Mouse (Mus musculus) G1E (cell line): ENCODE results near the gene Asic4.

Experiments used
- CTCF ChIP-seq: IDR thresholded peaks from 2 replicates; pipeline ENCODE4 v1.5.1; 2012; ENCODE audit warnings: low read depth, low read length, inconsistent platforms, mixed read lengths
- GATA1 ChIP-seq: IDR thresholded peaks from 2 replicates; pipeline ENCODE4 v1.6.1; 2012; ENCODE audit warnings: borderline replicate concordance, low read length, inconsistent platforms, mixed read lengths
- GATA2 ChIP-seq: IDR thresholded peaks from 2 replicates; pipeline ENCODE4 v1.6.1; 2012; ENCODE audit warnings: low read depth, low read length, inconsistent platforms, borderline replicate concordance
- POLR2AphosphoS5 ChIP-seq: IDR thresholded peaks from 2 replicates; pipeline ENCODE4 v1.6.1; 2012; ENCODE audit warnings: low read depth, low read length, inconsistent platforms; ENCODE audit not compliant: insufficient replicate concordance

DNA sequence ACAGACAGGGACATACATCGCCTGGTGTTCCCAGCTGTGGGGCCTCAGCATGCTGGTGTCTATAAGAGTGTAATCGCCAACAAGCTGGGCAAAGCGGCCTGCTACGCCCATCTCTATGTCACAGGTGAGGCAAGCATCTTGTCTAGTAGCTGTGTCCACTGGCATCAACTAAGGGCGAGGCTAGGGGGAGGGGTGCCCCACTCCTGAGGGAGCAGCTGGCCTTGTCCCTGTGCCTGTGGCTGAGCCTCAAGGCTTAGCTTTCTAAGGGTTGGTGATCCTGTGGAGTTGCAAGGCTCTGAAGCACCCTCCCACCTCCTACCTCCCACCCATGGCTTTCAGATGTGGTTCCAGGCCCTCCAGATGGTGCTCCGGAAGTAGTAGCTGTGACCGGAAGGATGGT lies 40.3 kb upstream of the Asic4 start:
- TF ChIP-seq CTCF (no peak), POLR2AphosphoS5 (no peak), GATA2 (no peak), GATA1 (no peak)
